Mouse (Mus musculus): Measurements from ENCODE around the gene Nupl2. TPM values are rescaled to one million over a fixed set of nuclear protein-coding genes. Genes with fewer than 3 reads are reported as not detected.

Gene Nupl2
- polyA plus RNA-seq, 2 experiments from 2014 or later: 6.8 to 7.0 TPM

- ATAC-seq: no peak
These were observed 49.2 kb downstream of the Nupl2 start for GRCm38 (mm10) chr5:24213861-24214546.

- no peak for ATAC-seq
These were observed 49.8 kb downstream of the Nupl2 start for GRCm38 (mm10) chr5:24214547-24214878.

GRCm38 (mm10) chr5:24214900-24215299 is 50.1 kb downstream of the Nupl2 start:
- ATAC-seq: no peak

Other genes starting within 250 kb of the Nupl2 start
- gene Fam126a, start 134.3 kb upstream of the Nupl2 start, polyA plus RNA-seq (2017; shearing (Covaris generic)): 10 to 100 TPM in 1 of 2 experiments, 1 to 10 TPM in 1; 9.3 to 10.1 TPM
- 10 to 100 TPM in 1 of 2 experiments, 1 to 10 TPM in 1; 7.4 to 10.1 TPM for gene Klhl7, start 64.4 kb upstream of the Nupl2 start, polyA plus RNA-seq (2017; shearing (Covaris generic))
- gene Kcnh2, start 186.6 kb downstream of the Nupl2 start, polyA plus RNA-seq (2017; shearing (Covaris generic)): under 1 TPM; 0.16 to 0.24 TPM
- under 1 TPM in 1 of 2 experiments, not detected in 1; 0.42 TPM for gene Nos3, start 199.8 kb downstream of the Nupl2 start, polyA plus RNA-seq (2017; shearing (Covaris generic))
- gene Atg9b, start 227.2 kb downstream of the Nupl2 start, polyA plus RNA-seq (2017; shearing (Covaris generic)): 1 to 10 TPM; 2.2 to 2.9 TPM
- gene Abcb8, start 228.7 kb downstream of the Nupl2 start, polyA plus RNA-seq (2017; shearing (Covaris generic)): 10 to 100 TPM; 15.3 to 21.6 TPM
- gene Asic3, start 248.4 kb downstream of the Nupl2 start, polyA plus RNA-seq (2017; shearing (Covaris generic)): under 1 TPM in 1 of 2 experiments, not detected in 1; 0.85 TPM